Mouse (Mus musculus): Measurements from ENCODE around the gene Samd5.

Samd5 gene

DNA sequence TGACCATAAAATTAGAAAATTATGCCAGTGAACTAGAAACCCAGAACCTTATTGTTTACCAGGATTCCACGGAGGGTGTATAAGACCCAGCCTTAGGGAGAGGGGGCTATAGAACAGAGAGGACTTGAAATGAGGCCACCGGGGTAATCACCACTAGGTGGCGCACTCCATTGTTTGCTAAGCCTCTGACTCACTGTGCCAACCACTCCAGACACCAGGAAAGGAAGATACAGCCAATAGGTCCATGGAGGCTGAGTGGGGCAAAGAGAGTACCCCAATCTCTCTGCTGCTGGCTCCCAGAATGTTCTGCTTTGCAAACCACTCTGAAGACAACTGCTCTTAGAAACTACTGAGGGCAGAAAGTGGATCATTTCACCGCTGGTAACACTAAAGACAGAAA is 99.4 kb downstream of the Samd5 start:
- peak; percentile 79 for DNase-seq (ENCODE audit: low read depth, low spot score)

- DNase-seq (ENCODE audit: low read depth, low spot score): no peak
Measured at GRCm38 (mm10) chr10:9574135-9574534, 100.9 kb downstream of the Samd5 start.
